Mouse (Mus musculus) adrenal gland, adult 2 months (tissue): Measurements from ENCODE around the gene Tbc1d15. TPM values are rescaled to one million over a fixed set of nuclear protein-coding genes. Genes with fewer than 3 reads are reported as not detected.

ENCODE experiments used
- DNase-seq: peaks from one replicate; pipeline ENCODE4 v3.0.0; 2021
- polyA plus RNA-seq: library from polyadenylated mRNA; depleted of rRNA; stranded (reverse); fragments of >200 nt; gene quantifications from 2 replicates; pipeline ENCODE4 v1.2.3, GENCODE M21; 2012; rRNA removed
- total RNA-seq, 2 experiments: library from RNA; stranded (reverse); gene quantifications; 2 replicates each; pipeline ENCODE4 v1.2.3; 2021

Tbc1d15 gene
- total and polyA plus RNA-seq, 3 experiments = 2.2 to 87.4 (median 73.4) TPM

DNA sequence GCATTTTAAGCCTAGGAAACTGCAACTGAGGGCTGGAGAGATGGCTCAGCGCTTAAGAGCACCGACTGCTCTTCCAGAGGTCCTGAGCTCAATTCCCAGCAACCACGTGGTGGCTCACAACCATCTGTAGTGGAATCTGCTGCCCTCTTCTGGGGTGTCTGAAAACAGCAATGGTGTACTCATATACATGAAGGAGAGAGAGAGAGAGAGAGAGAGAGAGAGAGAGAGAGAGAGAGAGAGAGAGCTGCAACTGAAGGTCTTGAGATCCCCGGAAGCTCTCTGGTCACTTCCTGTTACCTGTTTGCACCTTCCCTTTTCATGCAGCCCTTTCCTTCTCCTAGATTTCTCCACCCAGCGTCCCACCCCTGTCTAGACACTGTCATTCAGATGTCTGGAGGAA, 91.0 kb downstream of the Tbc1d15 start:
- no peak for DNase-seq

Other genes with a start within 250 kb of the Tbc1d15 start
- not detected for gene Tph2, start 66.4 kb downstream of the Tbc1d15 start, total RNA-seq
- gene Tph2, start 66.4 kb downstream of the Tbc1d15 start, polyA plus RNA-seq = not detected in 2 replicates
- gene Rab21, start 64.1 kb upstream of the Tbc1d15 start, total RNA-seq = 10 to 100 TPM; 51.2 to 53.6 TPM
- 63.1 and 64.0 TPM in 2 replicates for gene Rab21, start 64.1 kb upstream of the Tbc1d15 start, polyA plus RNA-seq
- gene Tmem19, start 111.0 kb upstream of the Tbc1d15 start, total RNA-seq = 10 to 100 TPM; 28.6 to 30.6 TPM
- gene Tmem19, start 111.0 kb upstream of the Tbc1d15 start, polyA plus RNA-seq = 7.8 and 12.1 TPM in 2 replicates
- gene Thap2, start 133.0 kb upstream of the Tbc1d15 start, total RNA-seq = 10 to 100 TPM; 12.0 to 13.6 TPM
- 5.3 and 5.9 TPM in 2 replicates for gene Thap2, start 133.0 kb upstream of the Tbc1d15 start, polyA plus RNA-seq
- gene Zfc3h1, start 133.5 kb upstream of the Tbc1d15 start, total RNA-seq = 10 to 100 TPM; 32.0 to 44.5 TPM
- gene Zfc3h1, start 133.5 kb upstream of the Tbc1d15 start, polyA plus RNA-seq = 6.0 and 6.6 TPM in 2 replicates